ENCODE assay signal across 9 mouse cellular contexts in genomic region chr4:154638320-154638886, GRCm38 (mm10). TPM values are rescaled to one million over a fixed set of nuclear protein-coding genes. Genes with fewer than 3 reads are reported as not detected.
DNase-seq lines count a peak whose midpoint lies in the region; ATAC-seq and TF ChIP-seq lines count a peak whose summit lies in the region.
"Had no signal": no experiment of that assay in that cellular context is flagged by ENCODE, and none has a peak within 500 bp of the region (broad histone marks: within the 10 kb centered on the region; RNA-seq: fewer than 3 reads in every experiment).

No protein-coding gene starts in this region.

- TF ChIP-seq POLR2A in cerebellum, adult 2 months (IDR thresholded peaks at IDR 0.05; ENCODE audit: borderline replicate concordance, insufficient read depth, low read length) = no peak

- peaks cover 92% of the 10 kb centered on the region for H3K27me3 ChIP-seq in lung, embryonic 14.5 days (ENCODE audit: insufficient read depth, low read length)
- peaks cover 50% of the 10 kb centered on the region for H3K27me3 ChIP-seq in forebrain, postnatal 0 days (ENCODE audit: insufficient read depth, low read length)
- peaks cover 71% of the 10 kb centered on the region for H3K27me3 ChIP-seq in limb, embryonic 10.5 days (ENCODE audit: low read depth, poor library complexity, severe bottlenecking)
- H3K27me3 ChIP-seq in stomach, embryonic 14.5 days (ENCODE audit: control insufficient read depth, insufficient read depth, low read length) = peaks cover 47% of the 10 kb centered on the region
- peaks cover 5% of the 10 kb centered on the region; the same call in 1 of the 2 replicates for H3K27me3 ChIP-seq in cerebellum, adult 2 months (ENCODE audit: control insufficient read depth, insufficient read depth, low read length)

- no peak overlapping the region for H3K27ac ChIP-seq in lung, embryonic 14.5 days (ENCODE audit: low read depth)
- peak overlapping the region; percentile 82; the same call in 1 of the 2 replicates for H3K27ac ChIP-seq in forebrain, postnatal 0 days (ENCODE audit: low read depth, low read length)
- peak overlapping the region; percentile 99 for H3K27ac ChIP-seq in limb, embryonic 10.5 days
- H3K27ac ChIP-seq in stomach, embryonic 14.5 days (ENCODE audit: low read length) = 0 out of 2 replicates have a peak overlapping the region, but pooled peaks have one; percentile 27
- H3K27ac ChIP-seq in cerebellum, adult 2 months (ENCODE audit: insufficient read depth, low read length) = no peak overlapping the region

- DNase-seq in lung, embryonic 14.5 days = peak; percentile 35
- DNase-seq in lung, postnatal 10 days = no peak
- no peak for DNase-seq in forebrain, postnatal 0 days
- peak; percentile 67 for DNase-seq in limb, embryonic 10.5 days (ENCODE audit: low spot score)
- DNase-seq in thymus, postnatal 10 days (ENCODE audit: low spot score in 2 of 2) = no peak
- no peak for DNase-seq in adrenal gland, adult 18-20 months (ENCODE audit: low spot score in 2 of 2)
- DNase-seq in cerebellum, adult 2 months = no peak

- no peaks in the 10 kb centered on the region for H3K4me1 ChIP-seq in lung, embryonic 14.5 days (ENCODE audit: insufficient read depth)
- H3K4me1 ChIP-seq in forebrain, postnatal 0 days (ENCODE audit: insufficient read depth) = no peaks in the 10 kb centered on the region; the same call in 1 of the 2 replicates
- peaks cover 87% of the 10 kb centered on the region for H3K4me1 ChIP-seq in limb, embryonic 10.5 days
- peaks cover 7% of the 10 kb centered on the region; the same call in 1 of the 2 replicates for H3K4me1 ChIP-seq in stomach, embryonic 14.5 days (ENCODE audit: control insufficient read depth, insufficient read depth, low read length)
- H3K4me1 ChIP-seq in cerebellum, adult 2 months (ENCODE audit: control insufficient read depth, insufficient read depth, low read length) = no peaks in the 10 kb centered on the region

- H3K9ac ChIP-seq in lung, embryonic 14.5 days = peak overlapping the region; percentile 28; the same call in 1 of the 2 replicates
- peak overlapping the region; percentile 51 for H3K9ac ChIP-seq in forebrain, postnatal 0 days
- 0 out of 2 replicates have a peak overlapping the region, but pooled peaks have one; percentile 18 for H3K9ac ChIP-seq in stomach, embryonic 14.5 days (replicated peaks; ENCODE audit: low read depth, low read length)

- TF ChIP-seq CTCF in lung, embryonic 14.5 days (IDR thresholded peaks at IDR 0.05; ENCODE audit: low read depth) = no peak
- TF ChIP-seq CTCF in forebrain, postnatal 0 days (IDR thresholded peaks at IDR 0.05; ENCODE audit: low read depth) = no peak
- TF ChIP-seq CTCF in cerebellum, adult 2 months (IDR thresholded peaks at IDR 0.05; ENCODE audit: borderline replicate concordance, insufficient read depth, low read depth, low read length) = no peak

- H3K4me2 ChIP-seq in lung, embryonic 14.5 days = peak overlapping the region; percentile 90
- H3K4me2 ChIP-seq in forebrain, postnatal 0 days (ENCODE audit: low read depth) = peak overlapping the region; percentile 61
- H3K4me2 ChIP-seq in stomach, embryonic 14.5 days (replicated peaks; ENCODE audit: low read depth, low read length) = peak overlapping the region; percentile 72

- no peaks in the 10 kb centered on the region for H3K36me3 ChIP-seq in lung, embryonic 14.5 days (ENCODE audit: insufficient read depth)
- H3K36me3 ChIP-seq in forebrain, postnatal 0 days (ENCODE audit: insufficient read depth) = no peaks in the 10 kb centered on the region
- peaks cover 22% of the 10 kb centered on the region for H3K36me3 ChIP-seq in limb, embryonic 10.5 days
- no peaks in the 10 kb centered on the region for H3K36me3 ChIP-seq in stomach, embryonic 14.5 days (ENCODE audit: control insufficient read depth, insufficient read depth, low read length)

- no peaks in the 10 kb centered on the region for H3K9me3 ChIP-seq in lung, embryonic 14.5 days (ENCODE audit: low read depth, low read length)
- H3K9me3 ChIP-seq in forebrain, postnatal 0 days (ENCODE audit: low read length) = no peaks in the 10 kb centered on the region
- no peaks in the 10 kb centered on the region for H3K9me3 ChIP-seq in limb, embryonic 10.5 days (replicated peaks)
- H3K9me3 ChIP-seq in stomach, embryonic 14.5 days (ENCODE audit: control insufficient read depth, low read depth, low read length) = no peaks in the 10 kb centered on the region

- peak overlapping the region; percentile 67 for H3K4me3 ChIP-seq in lung, embryonic 14.5 days (ENCODE audit: low read depth, low read length)
- peak overlapping the region; percentile 46 for H3K4me3 ChIP-seq in forebrain, postnatal 0 days (ENCODE audit: low read depth, low read length)
- H3K4me3 ChIP-seq in limb, embryonic 10.5 days = peak overlapping the region; percentile 97
- peak overlapping the region; percentile 55 for H3K4me3 ChIP-seq in stomach, embryonic 14.5 days (ENCODE audit: low read depth, low read length)
- H3K4me3 ChIP-seq in cerebellum, adult 2 months (replicated peaks; ENCODE audit: insufficient read depth, low read depth, low read length) = no peak overlapping the region

- no peak for ATAC-seq in lung, embryonic 14.5 days (ENCODE audit: insufficient read depth)
- no peak for ATAC-seq in forebrain, postnatal 0 days
- no peak for ATAC-seq in stomach, embryonic 14.5 days (ENCODE audit: insufficient number of reproducible peaks, insufficient read depth, low FRiP score, low read depth)

- 10% methylated on average over 15 of the region's 15 CpGs for WGBS in lung, embryonic 14.5 days
- WGBS in forebrain, postnatal 0 days = 12% methylated on average over 15 of the region's 15 CpGs
- WGBS in limb, embryonic 10.5 days = 2% methylated on average over 15 of the region's 15 CpGs
- WGBS in stomach, embryonic 14.5 days = 8% methylated on average over 15 of the region's 15 CpGs
- WGBS in cerebellum, adult 2 months = 9% methylated on average over 15 of the region's 15 CpGs

RNA-seq across cellular contexts. Expression of gene Prdm16, which starts 1.7 kb away (rescaled TPM):
- 19.4 and 21.4 TPM in 2 replicates for polyA plus RNA-seq in lung, embryonic 14.5 days (2014; fragmentation: Nextera tagmentation; extraction: Ambion mirVana)
- total RNA-seq in forebrain, postnatal 0 days (2014; rRNA removed) = 9.8 and 10.7 TPM in 2 replicates
- polyA plus RNA-seq in forebrain, postnatal 0 days (2015; fragmentation: Nextera tagmentation; extraction: Ambion mirVana) = 7.8 and 16.3 TPM in 2 replicates
- polyA plus RNA-seq in limb, embryonic 10.5 days (2016; fragmentation: Nextera tagmentation; extraction: Ambion mirVana) = 67.4 and 93.9 TPM in 2 replicates
- 18.4 and 21.8 TPM in 2 replicates for polyA plus RNA-seq in stomach, embryonic 14.5 days (2014; fragmentation: Nextera tagmentation; extraction: Ambion mirVana)
- 1 to 10 TPM; 4.3 to 7.6 TPM for total RNA-seq in adrenal gland, adult 18-20 months (2021)
- 4.9 and 6.0 TPM in 2 replicates for polyA plus RNA-seq in cerebellum, adult 2 months (2012; rRNA removed)

RNA-seq across cellular contexts. Expression of gene Actrt2, which starts 29.3 kb away (rescaled TPM):
- not detected in 2 replicates for polyA plus RNA-seq in lung, embryonic 14.5 days (2014; fragmentation: Nextera tagmentation; extraction: Ambion mirVana)
- total RNA-seq in forebrain, postnatal 0 days (2014; rRNA removed) = not detected in 2 replicates
- polyA plus RNA-seq in forebrain, postnatal 0 days (2015; fragmentation: Nextera tagmentation; extraction: Ambion mirVana) = not detected in 2 replicates
- not detected in 2 replicates for polyA plus RNA-seq in limb, embryonic 10.5 days (2016; fragmentation: Nextera tagmentation; extraction: Ambion mirVana)
- not detected in 2 replicates for polyA plus RNA-seq in stomach, embryonic 14.5 days (2014; fragmentation: Nextera tagmentation; extraction: Ambion mirVana)
- not detected for total RNA-seq in adrenal gland, adult 18-20 months (2021)
- polyA plus RNA-seq in cerebellum, adult 2 months (2012; rRNA removed) = not detected in 2 replicates
- total RNA-seq: liver, adult 2 months had no signal
- polyA plus RNA-seq: liver, adult 2 months had no signal

Comparison
In these comparisons a context has a peak if more than half of its experiments do, and no peak if none do; other contexts are left out.
1. DNase-seq: peak in lung, embryonic 14.5 days (single experiment) and limb, embryonic 10.5 days (single experiment); none in lung, postnatal 10 days (single experiment), forebrain, postnatal 0 days (single experiment), thymus, postnatal 10 days (0 of 2), adrenal gland, adult 18-20 months (0 of 2) and cerebellum, adult 2 months (0 of 2).
2. H3K27ac ChIP-seq: peak in forebrain, postnatal 0 days (single experiment), limb, embryonic 10.5 days (single experiment) and stomach, embryonic 14.5 days (single experiment); none in lung, embryonic 14.5 days (single experiment) and cerebellum, adult 2 months (single experiment).
3. Peak in every context shown above with its lines, with median percentiles within 50 percentile points of each other: H3K4me2 ChIP-seq and H3K9ac ChIP-seq.